Mouse (Mus musculus): ENCODE measurements around the gene Nudt22.

DNA sequence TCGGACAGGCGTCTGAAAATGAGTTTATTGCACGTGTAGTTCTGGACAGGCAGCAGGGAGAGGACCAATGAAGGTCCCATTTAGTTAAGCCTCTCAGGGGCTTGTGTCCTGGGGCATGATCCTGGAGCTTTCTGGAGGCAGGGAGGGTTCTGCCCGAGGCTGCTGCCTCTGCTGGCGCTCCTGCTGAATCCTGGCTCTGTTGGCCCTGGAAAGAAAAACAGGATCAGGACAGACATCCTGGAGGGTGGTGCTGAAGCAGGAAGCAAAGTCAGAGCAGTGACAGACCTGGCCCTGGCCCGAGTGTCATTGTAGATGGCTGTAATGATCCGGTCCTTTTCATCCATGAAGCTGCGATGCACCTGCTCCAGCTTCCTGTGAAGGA, 8.0 kb downstream of the Nudt22 start:
- no peak for TF ChIP-seq CTCF (IDR thresholded peaks at IDR 0.05; ENCODE audit: insufficient read depth, low read depth, low read length)
- TF ChIP-seq POLR2A (IDR thresholded peaks at IDR 0.05; ENCODE audit: insufficient read depth, low read depth, low read length), result no peak
